Mouse (Mus musculus) heart, embryonic 16.5 days (tissue): ENCODE measurements at regions not wholly inside any gene's neighbourhood (a gene's known extent, or its start where the extent isn't known, plus 50 kb on each side); places are given as distances from the start of the nearest gene placed in this dataset. TPM values are rescaled to one million over a fixed set of nuclear protein-coding genes. Genes with fewer than 3 reads are reported as not detected.

Experiments used
- microRNA-seq: library from miRNA; unstranded; fragments of <30 nt; microRNA quantifications from one replicate; pipeline ENCODE4, GENCODE M21; 2017

Small RNA genes lying in the stretch of these regions (microRNA-seq; reads per million reads assigned to microRNA genes)
- gene Gm23064: not detected
